Mouse (Mus musculus) A20 (cell line): Measurements from ENCODE around the gene Lgals4.

ENCODE experiments used
- DNase-seq: peaks from one replicate; pipeline ENCODE4 v3.0.0-alpha.2; 2011; ENCODE audit warnings: low read depth, low spot score

The Lgals4 gene

GRCm38 (mm10) chr7:28822556-28822955 lies 11.1 kb upstream of the Lgals4 start:
- no peak for DNase-seq

GRCm38 (mm10) chr7:28822993-28823903 lies 10.4 kb upstream of the Lgals4 start:
- DNase-seq: peak; percentile 47

- peak; percentile 37 for DNase-seq
Observed at GRCm38 (mm10) chr7:28823932-28824331, 9.7 kb upstream of the Lgals4 start.

- peak; percentile 92 for DNase-seq
Observed at GRCm38 (mm10) chr7:28824941-28825685, 8.5 kb upstream of the Lgals4 start, which contains the start of gene Ech1. Ech1 (plus strand) TSS chr7:28825217.

GRCm38 (mm10) chr7:28825686-28826401 lies 7.8 kb upstream of the Lgals4 start:
- peak; percentile 76 for DNase-seq

- no peak for DNase-seq
Observed at GRCm38 (mm10) chr7:28826402-28826772, 7.3 kb upstream of the Lgals4 start.

GRCm38 (mm10) chr7:28827338-28827737 lies 6.3 kb upstream of the Lgals4 start:
- no peak for DNase-seq

- no peak for DNase-seq
Observed at GRCm38 (mm10) chr7:28829821-28830220, 3.8 kb upstream of the Lgals4 start.

- no peak for DNase-seq
Observed at GRCm38 (mm10) chr7:28830981-28831380, 2.7 kb upstream of the Lgals4 start.

- no peak for DNase-seq
Observed at GRCm38 (mm10) chr7:28831411-28832125, 2.1 kb upstream of the Lgals4 start.

GRCm38 (mm10) chr7:28832137-28832536 lies 1.5 kb upstream of the Lgals4 start:
- DNase-seq: peak; percentile 83

GRCm38 (mm10) chr7:28836936-28837335 lies 3.3 kb downstream of the Lgals4 start:
- no peak for DNase-seq

GRCm38 (mm10) chr7:28838331-28838730 lies 4.7 kb downstream of the Lgals4 start:
- no peak for DNase-seq

- DNase-seq: no peak
Observed at GRCm38 (mm10) chr7:28847273-28847672, 13.6 kb downstream of the Lgals4 start.

GRCm38 (mm10) chr7:28849700-28850236 lies 16.1 kb downstream of the Lgals4 start:
- no peak for DNase-seq

- no peak for DNase-seq
Observed at GRCm38 (mm10) chr7:28850642-28851041, 17.0 kb downstream of the Lgals4 start.

GRCm38 (mm10) chr7:28859953-28860352 lies 26.3 kb downstream of the Lgals4 start:
- no peak for DNase-seq

GRCm38 (mm10) chr7:28860898-28861297 lies 27.2 kb downstream of the Lgals4 start:
- DNase-seq: peak; percentile 24

GRCm38 (mm10) chr7:28862817-28863499 lies 29.3 kb downstream of the Lgals4 start:
- DNase-seq: no peak

GRCm38 (mm10) chr7:28863540-28863939 lies 29.9 kb downstream of the Lgals4 start, which contains the start of gene Lgals7:
Lgals7 (plus strand) TSS chr7:28863853.
- DNase-seq: no peak
